Mouse (Mus musculus): Measurements from ENCODE around the gene Fhl3. TPM values are rescaled to one million over a fixed set of nuclear protein-coding genes. Genes with fewer than 3 reads are reported as not detected.
"Not testable (repeated sequence)": the region's sequence is repeated elsewhere in the genome, so short reads cannot be mapped to it uniquely, and the experiment has no call there.

Fhl3 gene
- polyA plus RNA-seq, 1 experiment from 2014 or later, result 6.8 TPM

- Histone ChIP-seq H3K27ac (replicated peaks in 1 of 2; ENCODE audit: control insufficient read depth in 1 of 2, insufficient read depth in 1 of 2, low read depth in 2 of 2, low read length in 2 of 2) (peak overlapping the region; percentile 84 to 90), H3K4me1 (ENCODE audit: control insufficient read depth in 2 of 2, insufficient read depth in 2 of 2, low read length in 2 of 2) (peaks cover 38 to 61% of the 10 kb centered on the region in 2 experiments), H3K9me3 (ENCODE audit: control insufficient read depth, low read length) (no peaks in the 10 kb centered on the region), H3K27me3 (ENCODE audit: control insufficient read depth, insufficient read depth, low read length) (no peaks in the 10 kb centered on the region), H3K9ac (ENCODE audit: low read length) (peak overlapping the region; percentile 58; the same call in 1 of the 2 replicates), H3K4me2 (ENCODE audit: low read length) (peak overlapping the region; percentile 49), H3K36me3 (ENCODE audit: control insufficient read depth, insufficient read depth, low read length) (peaks cover 22% of the 10 kb centered on the region), H3K4me3 (ENCODE audit: control insufficient read depth in 1 of 2, insufficient read depth in 1 of 2, low read depth in 1 of 2, low read length in 2 of 2) (peak overlapping the region in 1 of 2 experiments; percentile 5; a peak in 1 of 4 replicates)
- 20% methylated on average over 11 of the region's 11 CpGs for WGBS
- ATAC-seq (ENCODE audit: insufficient number of reproducible peaks, insufficient read depth, low FRiP score, low read depth), result no peak
Observed at GRCm38 (mm10) chr4:124704797-124705474, 4.4 kb downstream of the Fhl3 start.

GRCm38 (mm10) chr4:124705661-124706269 lies 5.3 kb downstream of the Fhl3 start:
- peaks cover 39 to 69% of the 10 kb centered on the region in 2 experiments for H3K4me1 ChIP-seq (ENCODE audit: control insufficient read depth in 2 of 2, insufficient read depth in 2 of 2, low read length in 2 of 2)
- no peaks in the 10 kb centered on the region for H3K9me3 ChIP-seq (ENCODE audit: control insufficient read depth, low read length)
- 76% methylated on average over 23 of the region's 23 CpGs for WGBS
- peak overlapping the region; percentile 34 for H3K4me2 ChIP-seq (ENCODE audit: low read length)
- no peak overlapping the region for H3K4me3 ChIP-seq (ENCODE audit: control insufficient read depth in 1 of 2, insufficient read depth in 1 of 2, low read depth in 1 of 2, low read length in 2 of 2)
- H3K9ac ChIP-seq (ENCODE audit: low read length), result no peak overlapping the region; the same call in 1 of the 2 replicates
- no peaks in the 10 kb centered on the region for H3K27me3 ChIP-seq (ENCODE audit: control insufficient read depth, insufficient read depth, low read length)
- H3K36me3 ChIP-seq (ENCODE audit: control insufficient read depth, insufficient read depth, low read length), result peaks cover 22% of the 10 kb centered on the region
- ATAC-seq (ENCODE audit: insufficient number of reproducible peaks, insufficient read depth, low FRiP score, low read depth), result no peak
- peak overlapping the region; percentile 62 to 90; a peak in 3 of 4 replicates for H3K27ac ChIP-seq (replicated peaks in 1 of 2; ENCODE audit: control insufficient read depth in 1 of 2, insufficient read depth in 1 of 2, low read depth in 2 of 2, low read length in 2 of 2)

- peak overlapping the region in 1 of 2 experiments; percentile 90; a peak in 1 of 4 replicates for H3K27ac ChIP-seq (replicated peaks in 1 of 2; ENCODE audit: control insufficient read depth in 1 of 2, insufficient read depth in 1 of 2, low read depth in 2 of 2, low read length in 2 of 2)
- ATAC-seq (ENCODE audit: insufficient number of reproducible peaks, insufficient read depth, low FRiP score, low read depth); H3K27me3 ChIP-seq (ENCODE audit: control insufficient read depth, insufficient read depth, low read length); H3K9ac ChIP-seq (ENCODE audit: low read length); H3K4me3 ChIP-seq (ENCODE audit: control insufficient read depth in 1 of 2, insufficient read depth in 1 of 2, low read depth in 1 of 2, low read length in 2 of 2); H3K4me2 ChIP-seq (ENCODE audit: low read length); H3K9me3 ChIP-seq (ENCODE audit: control insufficient read depth, low read length): not testable (repeated sequence)
- peaks cover 34 to 53% of the 10 kb centered on the region in 2 experiments for H3K4me1 ChIP-seq (ENCODE audit: control insufficient read depth in 2 of 2, insufficient read depth in 2 of 2, low read length in 2 of 2)
- WGBS, result 84% methylated on average over 25 of the region's 25 CpGs
- H3K36me3 ChIP-seq (ENCODE audit: control insufficient read depth, insufficient read depth, low read length), result peaks cover 22% of the 10 kb centered on the region
Observed at GRCm38 (mm10) chr4:124707381-124708199, 7.1 kb downstream of the Fhl3 start.

- peaks cover 34 to 50% of the 10 kb centered on the region in 2 experiments for H3K4me1 ChIP-seq (ENCODE audit: control insufficient read depth in 2 of 2, insufficient read depth in 2 of 2, low read length in 2 of 2)
- peak overlapping the region; percentile 83 to 90 for H3K27ac ChIP-seq (replicated peaks in 1 of 2; ENCODE audit: control insufficient read depth in 1 of 2, insufficient read depth in 1 of 2, low read depth in 2 of 2, low read length in 2 of 2)
- H3K4me3 ChIP-seq (ENCODE audit: control insufficient read depth in 1 of 2, insufficient read depth in 1 of 2, low read depth in 1 of 2, low read length in 2 of 2), result peak overlapping the region; percentile 46 to 47; a peak in 3 of 4 replicates
- H3K9ac ChIP-seq (ENCODE audit: low read length), result peak overlapping the region; percentile 71; the same call in 1 of the 2 replicates
- H3K36me3 ChIP-seq (ENCODE audit: control insufficient read depth, insufficient read depth, low read length), result peaks cover 22% of the 10 kb centered on the region
- WGBS, result 13% methylated on average over 1 of the region's 1 CpGs
- peak overlapping the region; percentile 77 for H3K4me2 ChIP-seq (ENCODE audit: low read length)
- not testable (repeated sequence) for H3K27me3 ChIP-seq (ENCODE audit: control insufficient read depth, insufficient read depth, low read length); ATAC-seq (ENCODE audit: insufficient number of reproducible peaks, insufficient read depth, low FRiP score, low read depth); H3K9me3 ChIP-seq (ENCODE audit: control insufficient read depth, low read length)
Observed at GRCm38 (mm10) chr4:124708200-124708517, 7.7 kb downstream of the Fhl3 start.

- H3K4me1 ChIP-seq (ENCODE audit: control insufficient read depth in 2 of 2, insufficient read depth in 2 of 2, low read length in 2 of 2), result peaks cover 27 to 44% of the 10 kb centered on the region in 2 experiments
- WGBS, result under 1% methylated on average over 41 of the region's 41 CpGs
- H3K27me3 ChIP-seq (ENCODE audit: control insufficient read depth, insufficient read depth, low read length), result no peaks in the 10 kb centered on the region
- H3K9me3 ChIP-seq (ENCODE audit: control insufficient read depth, low read length), result no peaks in the 10 kb centered on the region
- H3K4me3 ChIP-seq (ENCODE audit: control insufficient read depth in 1 of 2, insufficient read depth in 1 of 2, low read depth in 1 of 2, low read length in 2 of 2), result peak overlapping the region; percentile 46 to 47
- H3K36me3 ChIP-seq (ENCODE audit: control insufficient read depth, insufficient read depth, low read length), result peaks cover 22% of the 10 kb centered on the region
- H3K4me2 ChIP-seq (ENCODE audit: low read length), result peak overlapping the region; percentile 77
- ATAC-seq (ENCODE audit: insufficient number of reproducible peaks, insufficient read depth, low FRiP score, low read depth), result peak; percentile 76
- peak overlapping the region; percentile 71 for H3K9ac ChIP-seq (ENCODE audit: low read length)
- peak overlapping the region; percentile 83 to 90 for H3K27ac ChIP-seq (replicated peaks in 1 of 2; ENCODE audit: control insufficient read depth in 1 of 2, insufficient read depth in 1 of 2, low read depth in 2 of 2, low read length in 2 of 2)
Observed at GRCm38 (mm10) chr4:124708518-124709477, 8.3 kb downstream of the Fhl3 start.

GRCm38 (mm10) chr4:124709961-124710446 lies 9.5 kb downstream of the Fhl3 start:
- Histone ChIP-seq H3K9me3 (ENCODE audit: control insufficient read depth, low read length) (no peaks in the 10 kb centered on the region), H3K4me2 (ENCODE audit: low read length) (peak overlapping the region; percentile 77), H3K27ac (replicated peaks in 1 of 2; ENCODE audit: control insufficient read depth in 1 of 2, insufficient read depth in 1 of 2, low read depth in 2 of 2, low read length in 2 of 2) (peak overlapping the region; percentile 60 to 90), H3K4me1 (ENCODE audit: control insufficient read depth in 2 of 2, insufficient read depth in 2 of 2, low read length in 2 of 2) (peaks cover 16 to 32% of the 10 kb centered on the region in 2 experiments), H3K27me3 (ENCODE audit: control insufficient read depth, insufficient read depth, low read length) (no peaks in the 10 kb centered on the region), H3K9ac (ENCODE audit: low read length) (peak overlapping the region; percentile 72), H3K36me3 (ENCODE audit: control insufficient read depth, insufficient read depth, low read length) (peaks cover 22% of the 10 kb centered on the region), H3K4me3 (ENCODE audit: control insufficient read depth in 1 of 2, insufficient read depth in 1 of 2, low read depth in 1 of 2, low read length in 2 of 2) (peak overlapping the region; percentile 32 to 34)
- WGBS, result 6% methylated on average over 18 of the region's 18 CpGs
- ATAC-seq (ENCODE audit: insufficient number of reproducible peaks, insufficient read depth, low FRiP score, low read depth), result no peak

Data from heart, embryonic 14.5 days (tissue).